Mouse (Mus musculus) limb, embryonic 11.5 days (tissue): ENCODE measurements at regions not wholly inside any gene's neighbourhood (a gene's known extent, or its start where the extent isn't known, plus 50 kb on each side); places are given as distances from the start of the nearest gene placed in this dataset.

Experiments used
- ATAC-seq: fragments of 200-750 bp; cut with Nextera tagmentation; 2 replicates; pipeline ENCODE4 v1.8.0; 2017; ENCODE audit warnings: low read depth; ENCODE audit not compliant: insufficient number of reproducible peaks, low FRiP score, low TSS enrichment
- DNase-seq: peaks from one replicate; pipeline ENCODE4 v3.0.0-alpha.2; 2015; ENCODE audit warnings: low spot score
- H3K27ac ChIP-seq: fragments of 300-500 bp; sonication (generic); replicated peaks from 2 replicates; pipeline ENCODE4 v1.5.1; 2014; ENCODE audit warnings: low read depth, mild to moderate bottlenecking, low read length
- H3K27me3 ChIP-seq: fragments of 300-500 bp; sonication (generic); 2 replicates; pipeline ENCODE4 v1.6.1; 2014; ENCODE audit warnings: mild to moderate bottlenecking, low read length, mixed read lengths; ENCODE audit not compliant: control insufficient read depth, insufficient read depth
- H3K36me3 ChIP-seq: fragments of 300-500 bp; sonication (generic); 2 replicates; pipeline ENCODE4 v1.6.1; 2014; ENCODE audit warnings: mild to moderate bottlenecking, low read length, moderate library complexity, mixed read lengths; ENCODE audit not compliant: control insufficient read depth, insufficient read depth
- H3K4me1 ChIP-seq: fragments of 300-500 bp; sonication (generic); 2 replicates; pipeline ENCODE4 v1.6.1; 2014; ENCODE audit warnings: low read length, mixed read lengths; ENCODE audit not compliant: control insufficient read depth, insufficient read depth
- H3K4me2 ChIP-seq: fragments of 300-500 bp; sonication (generic); 2 replicates; pipeline ENCODE4 v1.6.1; 2014; ENCODE audit warnings: low read depth, mild to moderate bottlenecking, moderate library complexity; ENCODE audit not compliant: severe bottlenecking
- H3K4me3 ChIP-seq: fragments of 300-500 bp; sonication (generic); 2 replicates; pipeline ENCODE4 v1.5.1; 2014; ENCODE audit warnings: low read depth, low read length
- H3K9ac ChIP-seq: fragments of 300-500 bp; sonication (generic); 2 replicates; pipeline ENCODE4 v1.6.1; 2014; ENCODE audit warnings: mild to moderate bottlenecking, low read length
- H3K9me3 ChIP-seq: fragments of 300-500 bp; sonication (generic); 2 replicates; pipeline ENCODE4 v1.6.1; 2016; ENCODE audit warnings: low read length; ENCODE audit not compliant: control insufficient read depth
- WGBS: fragments of 180-500 bp; shearing (Covaris S2); extraction: QIAGEN DNeasy Blood & Tissue Kit; methylation state at CpG from one replicate; pipeline ENCODE4 v1.1.7; 2014; 5-methylcytosine and 5-hydroxymethylcytosine counted together

DNA sequence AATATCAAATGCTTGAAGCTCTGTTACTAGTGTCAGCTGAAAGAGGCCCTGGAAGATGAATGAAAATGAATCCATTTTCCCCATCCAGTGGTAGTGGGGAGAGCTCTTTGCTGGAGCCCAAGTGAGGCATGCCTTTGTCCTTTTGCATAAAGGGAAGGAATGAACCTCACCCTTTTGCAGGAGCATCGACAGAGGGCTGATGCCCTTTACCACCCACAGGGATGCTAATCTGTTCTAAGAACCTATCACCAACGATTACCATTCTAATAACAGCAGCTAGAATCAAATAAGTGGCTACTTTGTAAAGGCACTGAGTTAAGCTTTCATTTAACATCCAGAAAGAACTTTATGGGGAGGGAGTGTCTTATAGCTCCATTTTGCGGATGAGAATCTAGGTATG lies 184.9 kb upstream of the Nlrp1b start:
- no peak overlapping the region for H3K4me3 ChIP-seq
- H3K36me3 ChIP-seq, result no peaks in the 10 kb centered on the region
- no peak overlapping the region for H3K9ac ChIP-seq
- WGBS, result 57% methylated on average over 3 of the region's 3 CpGs
- H3K9me3 ChIP-seq, result no peaks in the 10 kb centered on the region
- no peaks in the 10 kb centered on the region for H3K27me3 ChIP-seq
- no peaks in the 10 kb centered on the region for H3K4me1 ChIP-seq
- no peak for ATAC-seq
- no peak overlapping the region for H3K27ac ChIP-seq
- no peak for DNase-seq
- H3K4me2 ChIP-seq, result no peak overlapping the region

DNA sequence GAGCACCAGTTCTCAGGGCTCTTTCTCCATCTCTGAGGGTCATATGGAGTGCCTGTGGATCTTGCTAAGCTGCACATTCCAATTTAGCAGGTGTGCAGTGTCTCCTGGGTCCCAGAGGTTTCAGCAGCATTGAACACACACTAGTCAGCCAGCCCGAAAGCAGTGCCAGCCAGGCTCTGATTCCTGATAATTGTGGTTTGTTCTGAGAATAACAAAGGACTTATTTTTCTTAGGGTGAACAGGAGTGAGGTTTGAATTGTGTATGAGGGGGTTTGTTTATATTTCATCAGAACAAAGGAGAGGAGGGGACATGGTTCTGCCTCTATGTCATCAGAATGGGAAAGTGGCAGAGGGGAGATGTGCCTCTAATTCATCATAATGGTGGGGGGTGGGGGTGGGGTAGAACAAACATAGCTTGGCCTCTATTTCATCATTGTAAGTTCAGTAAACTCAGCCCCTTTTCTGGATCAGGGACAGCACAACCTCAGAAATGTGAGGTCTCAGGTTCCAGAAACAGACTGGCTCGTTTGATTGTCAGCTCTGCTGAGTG lies 191.8 kb upstream of the Nlrp1b start:
- no peak for DNase-seq
- no peak overlapping the region for H3K9ac ChIP-seq
- WGBS, result 66% methylated on average over 2 of the region's 2 CpGs
- H3K4me2 ChIP-seq, result no peak overlapping the region
- ATAC-seq, result no peak
- no peaks in the 10 kb centered on the region for H3K36me3 ChIP-seq
- H3K9me3 ChIP-seq, result no peaks in the 10 kb centered on the region
- H3K4me1 ChIP-seq, result no peaks in the 10 kb centered on the region
- no peaks in the 10 kb centered on the region for H3K27me3 ChIP-seq
- H3K27ac ChIP-seq, result no peak overlapping the region
- no peak overlapping the region for H3K4me3 ChIP-seq

DNA sequence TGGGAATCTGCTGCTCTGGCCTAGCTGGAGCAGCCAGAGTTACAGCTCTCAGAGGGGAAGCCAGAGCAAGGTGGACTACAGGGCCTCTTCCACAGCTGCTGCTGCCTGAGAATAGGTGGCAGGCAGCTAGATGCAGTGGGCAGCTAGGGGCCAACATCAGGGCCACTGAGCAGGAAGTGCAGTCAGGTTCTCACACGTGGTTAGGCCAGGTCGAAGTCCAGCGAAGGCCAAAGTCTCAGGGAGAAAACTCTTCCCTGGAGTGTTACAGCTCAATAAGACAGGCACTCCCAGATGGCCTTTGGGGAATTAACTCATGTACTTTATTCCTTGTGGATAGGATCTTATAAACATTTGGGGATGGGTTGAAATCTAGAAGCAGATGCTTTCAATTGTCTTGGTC lies 192.7 kb upstream of the Nlrp1b start:
- H3K4me3 ChIP-seq, result no peak overlapping the region
- no peaks in the 10 kb centered on the region for H3K4me1 ChIP-seq
- H3K9me3 ChIP-seq, result no peaks in the 10 kb centered on the region
- H3K27me3 ChIP-seq, result no peaks in the 10 kb centered on the region
- no peaks in the 10 kb centered on the region for H3K36me3 ChIP-seq
- H3K9ac ChIP-seq, result no peak overlapping the region
- WGBS, result 71% methylated on average over 3 of the region's 3 CpGs
- ATAC-seq (no peak), DNase-seq (no peak)
- no peak overlapping the region for H3K27ac ChIP-seq
- no peak overlapping the region for H3K4me2 ChIP-seq

DNA sequence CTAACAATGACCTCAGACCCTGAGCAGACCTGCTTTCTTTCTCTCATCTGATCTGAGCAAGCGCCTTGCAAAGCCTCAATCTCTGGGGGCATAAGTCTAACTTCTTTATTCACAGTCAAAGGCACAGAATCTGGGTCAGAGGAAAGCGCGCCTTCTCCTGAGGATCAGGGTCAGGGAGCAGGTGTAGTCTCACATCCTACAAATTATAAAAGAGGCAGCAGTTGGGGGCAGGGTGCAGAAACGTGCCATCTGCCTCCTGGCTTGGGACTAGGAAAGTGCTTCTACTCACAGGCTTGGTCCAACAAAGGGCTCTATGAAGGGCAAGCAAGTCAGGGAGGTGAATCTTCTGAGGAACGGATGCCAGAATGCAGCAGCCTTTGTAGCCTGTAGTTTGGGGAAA lies 194.3 kb upstream of the Nlrp1b start:
- DNase-seq, result no peak
- Histone ChIP-seq H3K27me3 (no peaks in the 10 kb centered on the region), H3K36me3 (no peaks in the 10 kb centered on the region), H3K9ac (no peak overlapping the region), H3K27ac (no peak overlapping the region), H3K4me3 (no peak overlapping the region), H3K4me1 (no peaks in the 10 kb centered on the region), H3K9me3 (no peaks in the 10 kb centered on the region), H3K4me2 (no peak overlapping the region)
- 83% methylated on average over 5 of the region's 5 CpGs for WGBS
- ATAC-seq, result no peak

DNA sequence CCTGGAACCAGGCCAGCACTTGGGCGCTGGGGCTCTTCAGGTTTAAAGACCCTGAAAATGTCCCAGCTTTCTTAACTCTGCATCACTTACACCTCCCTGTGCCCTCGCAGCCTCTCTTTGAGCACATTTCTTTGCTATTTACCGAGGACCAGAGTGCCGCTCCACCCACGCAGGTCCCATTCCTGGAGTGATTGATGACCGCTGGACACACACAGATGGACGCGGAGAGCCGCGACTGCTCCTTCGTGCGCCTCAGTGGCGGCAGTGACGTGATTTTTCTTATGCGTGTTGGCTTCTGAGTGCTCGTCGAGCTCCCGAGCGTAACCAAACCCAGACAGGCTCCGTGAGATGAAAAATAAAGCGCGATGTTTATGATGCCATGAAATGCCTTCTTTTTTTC lies 199.2 kb upstream of the Nlrp1b start:
- H3K27ac ChIP-seq, result no peak overlapping the region
- no peaks in the 10 kb centered on the region for H3K36me3 ChIP-seq
- no peak overlapping the region for H3K4me3 ChIP-seq
- ATAC-seq, result no peak
- H3K4me1 ChIP-seq, result no peaks in the 10 kb centered on the region
- H3K4me2 ChIP-seq, result no peak overlapping the region
- DNase-seq, result no peak
- H3K9me3 ChIP-seq, result no peaks in the 10 kb centered on the region
- H3K27me3 ChIP-seq, result no peaks in the 10 kb centered on the region
- WGBS, result 91% methylated on average over 22 of the region's 22 CpGs
- no peak overlapping the region for H3K9ac ChIP-seq

DNA sequence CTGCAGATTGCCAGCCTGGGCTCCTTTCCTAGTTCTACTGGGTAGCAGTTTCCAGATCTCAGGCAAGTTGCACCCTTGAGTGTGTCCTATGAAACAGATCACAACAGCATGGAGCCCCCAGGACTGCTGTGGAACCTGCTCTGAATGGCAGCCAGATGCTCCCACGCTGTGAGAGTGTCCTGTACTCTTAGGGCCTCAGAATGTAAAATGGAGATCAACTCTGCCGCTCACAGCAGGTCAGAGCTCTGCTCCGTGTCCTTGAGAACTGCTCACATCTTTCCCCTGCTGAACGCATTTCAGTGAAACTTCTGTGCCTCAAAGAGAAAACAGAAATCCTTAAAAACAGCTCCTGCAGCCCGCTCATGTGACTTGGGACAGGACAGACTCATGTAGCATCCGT lies 203.7 kb upstream of the Nlrp1b start:
- Histone ChIP-seq H3K9me3 (no peaks in the 10 kb centered on the region), H3K9ac (no peak overlapping the region), H3K27ac (no peak overlapping the region), H3K36me3 (no peaks in the 10 kb centered on the region), H3K4me1 (no peaks in the 10 kb centered on the region), H3K4me2 (no peak overlapping the region), H3K27me3 (no peaks in the 10 kb centered on the region), H3K4me3 (no peak overlapping the region)
- 70% methylated on average over 6 of the region's 6 CpGs for WGBS
- ATAC-seq (no peak), DNase-seq (no peak)

DNA sequence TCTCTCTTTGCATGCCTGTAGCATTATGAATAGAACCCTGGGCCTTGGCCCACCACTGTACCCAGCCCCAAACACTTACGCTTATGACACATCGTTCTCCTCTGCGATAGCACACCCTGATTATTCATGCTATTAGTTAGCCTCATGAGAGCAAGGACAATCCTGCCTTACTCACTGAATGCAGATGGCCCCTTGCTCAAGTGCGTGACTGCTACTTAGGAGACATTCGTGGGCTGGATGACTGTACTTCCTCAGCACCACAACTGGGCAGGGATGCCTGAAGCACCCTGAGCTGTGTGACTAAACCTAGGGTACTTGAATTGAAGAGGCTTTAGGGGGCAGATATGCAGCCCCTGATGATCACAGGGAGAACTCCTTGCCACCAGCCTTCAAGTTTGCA lies 204.4 kb upstream of the Nlrp1b start:
- Histone ChIP-seq H3K36me3 (no peaks in the 10 kb centered on the region), H3K4me2 (no peak overlapping the region), H3K9ac (no peak overlapping the region), H3K4me1 (peaks cover 1% of the 10 kb centered on the region; the same call in 1 of the 2 replicates), H3K27me3 (no peaks in the 10 kb centered on the region), H3K4me3 (no peak overlapping the region), H3K27ac (no peak overlapping the region), H3K9me3 (no peaks in the 10 kb centered on the region)
- DNase-seq, result no peak
- 89% methylated on average over 5 of the region's 5 CpGs for WGBS
- no peak for ATAC-seq

DNA sequence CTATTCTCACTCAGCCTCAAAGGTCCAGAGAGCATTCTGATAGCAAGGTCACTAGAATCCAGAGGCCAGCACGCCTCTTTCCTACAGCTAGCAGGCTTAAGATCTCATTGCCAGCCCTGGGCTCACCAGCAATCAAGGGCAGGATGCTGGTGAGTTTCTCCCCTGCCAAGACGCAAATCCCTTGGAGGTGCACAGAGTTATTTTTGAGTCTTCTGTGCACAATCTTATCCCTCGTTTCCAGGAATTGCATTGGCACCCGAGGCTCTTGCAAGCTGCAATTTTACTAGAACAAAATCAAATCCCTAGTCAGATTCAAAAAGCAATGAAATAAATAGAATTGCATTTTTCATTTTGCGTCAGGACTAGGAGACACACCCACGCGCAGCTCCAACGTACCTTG lies 205.2 kb upstream of the Nlrp1b start:
- Histone ChIP-seq H3K4me2 (no peak overlapping the region), H3K9me3 (no peaks in the 10 kb centered on the region), H3K36me3 (no peaks in the 10 kb centered on the region), H3K4me1 (peaks cover 9% of the 10 kb centered on the region; the same call in 1 of the 2 replicates), H3K27me3 (no peaks in the 10 kb centered on the region), H3K9ac (no peak overlapping the region), H3K4me3 (no peak overlapping the region), H3K27ac (no peak overlapping the region)
- 69% methylated on average over 8 of the region's 8 CpGs for WGBS
- ATAC-seq, result no peak
- no peak for DNase-seq

DNA sequence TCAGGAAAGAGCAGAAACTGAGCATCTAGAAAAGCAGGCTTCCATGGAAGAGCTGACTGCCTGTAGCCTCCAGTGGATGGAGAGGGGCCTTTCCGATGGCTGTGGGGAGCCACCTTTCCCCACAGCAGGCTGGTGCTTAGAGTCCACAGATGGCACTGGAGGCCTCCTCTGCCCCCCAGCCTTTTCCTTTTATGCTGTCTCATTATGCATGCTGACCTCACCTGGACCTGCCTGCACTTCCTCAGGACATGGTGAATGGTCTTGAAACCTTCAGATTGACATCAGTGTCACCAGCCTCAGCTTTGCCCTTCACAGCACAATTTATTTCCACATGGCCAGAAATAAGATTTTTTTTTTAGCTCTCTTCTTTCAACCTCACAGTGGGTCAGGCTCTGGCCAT lies 205.8 kb upstream of the Nlrp1b start:
- WGBS, result 78% methylated on average over 1 of the region's 1 CpGs
- Histone ChIP-seq H3K9me3 (no peaks in the 10 kb centered on the region), H3K36me3 (no peaks in the 10 kb centered on the region), H3K4me3 (no peak overlapping the region), H3K27me3 (no peaks in the 10 kb centered on the region), H3K27ac (no peak overlapping the region), H3K4me2 (no peak overlapping the region), H3K4me1 (peaks cover 9% of the 10 kb centered on the region; the same call in 1 of the 2 replicates), H3K9ac (no peak overlapping the region)
- no peak for DNase-seq
- no peak for ATAC-seq
